ENCODE assay signal across 9 mouse cellular contexts in the genomic region with DNA sequence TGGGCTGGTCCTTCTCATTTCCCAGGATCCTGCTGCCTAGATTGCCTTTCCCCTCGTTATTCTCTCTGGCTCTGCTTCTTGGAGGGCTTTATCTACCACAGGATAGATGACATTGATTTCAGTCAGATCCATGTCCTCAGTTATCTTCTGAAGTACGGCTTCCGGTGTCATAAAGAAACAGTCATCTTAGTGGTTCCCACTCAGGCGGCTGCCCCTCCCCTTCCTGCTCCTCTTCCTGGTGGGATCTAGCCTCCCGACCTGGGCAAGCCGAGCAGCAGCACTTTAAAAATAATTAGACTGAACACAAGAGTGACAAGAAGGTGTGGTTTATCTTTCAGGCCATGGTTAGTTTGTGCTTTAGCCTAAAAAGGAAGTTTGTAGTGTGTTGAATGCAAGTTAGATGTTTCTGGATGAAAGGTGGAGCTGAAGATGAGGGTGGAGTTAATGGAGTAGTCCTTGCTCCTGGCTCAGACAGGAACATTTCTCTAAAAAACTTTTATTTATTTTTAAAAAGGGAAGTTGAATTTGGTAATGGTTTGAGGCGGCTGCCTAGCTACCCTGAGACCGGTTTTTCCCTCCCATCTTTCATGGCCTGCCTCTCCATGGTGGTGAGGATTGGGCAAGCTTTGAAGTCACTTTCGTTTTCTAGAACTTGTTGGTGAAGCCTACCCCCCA.
DNase-seq lines count a peak whose midpoint lies in the region; ATAC-seq and TF ChIP-seq lines count a peak whose summit lies in the region.
"Had no signal": no experiment of that assay in that cellular context is flagged by ENCODE, and none has a peak within 500 bp of the region (broad histone marks: within the 10 kb centered on the region; RNA-seq: fewer than 3 reads in every experiment).

No protein-coding gene starts in this region.

- TF ChIP-seq CTCF in gastrocnemius, adult 2 months (IDR thresholded peaks at IDR 0.05) = no peak
- TF ChIP-seq CTCF in bone marrow macrophage, adult 2 months (IDR thresholded peaks at IDR 0.05; ENCODE audit: low read depth, low read length) = no peak

- H3K27ac ChIP-seq in gastrocnemius, adult 2 months = peak overlapping the region; percentile 85
- H3K27ac ChIP-seq in bone marrow macrophage, adult 2 months (ENCODE audit: insufficient read depth, low read depth, low read length) = peak overlapping the region; percentile 70

- intact Hi-C loops in gastrocnemius, adult 2 months (cut with DNase I) = loop anchor here (5.0 kb wide), 1 partner anchor 95 kb away; the partner anchor contains the start of gene Itpr1
- intact Hi-C loops in gastrocnemius, postnatal 36 days (cut with DNase I) = loop anchor here (10.0 kb wide), 1 partner anchor 92 kb away; the partner anchor contains the start of gene Itpr1

- no peak for TF ChIP-seq POLR2A in bone marrow macrophage, adult 2 months (IDR thresholded peaks at IDR 0.05; ENCODE audit: borderline replicate concordance, low read depth, low read length)

- ATAC-seq in megakaryocyte-erythroid progenitor cell, adult 5-6 weeks (replicated peaks; ENCODE audit: low FRiP score, low TSS enrichment, poor library complexity, severe bottlenecking) = peak; percentile 87

- peak overlapping the region; percentile 73 for H3K4me3 ChIP-seq in gastrocnemius, adult 2 months
- peak overlapping the region; percentile 45 for H3K4me3 ChIP-seq in bone marrow macrophage, adult 2 months (ENCODE audit: insufficient read depth, low read length)
- H3K4me3 ChIP-seq: embryonic facial prominence, embryonic 15.5 days had no signal

- DNase-seq in gastrocnemius, adult 2 months = no peak
- no peak for DNase-seq in gastrocnemius, postnatal 25 days
- peak; percentile 24 to 49 for DNase-seq in kidney, postnatal 25 days
- no peak for DNase-seq in gastrocnemius, postnatal 36 days
- no peak for DNase-seq in gastrocnemius, postnatal 4 days (ENCODE audit: low spot score in 2 of 2)
- no peak for DNase-seq in right cerebral cortex, postnatal 10 days (ENCODE audit: low spot score in 2 of 2)

- H3K4me1 ChIP-seq in bone marrow macrophage, adult 2 months (ENCODE audit: control insufficient read depth, insufficient read depth, low read length) = peaks cover 21% of the 10 kb centered on the region

Comparison
In these comparisons a context has a peak if more than half of its experiments do, and no peak if none do; other contexts are left out.
1. DNase-seq: peak in kidney, postnatal 25 days (2 of 2); none in gastrocnemius, adult 2 months (single experiment), gastrocnemius, postnatal 25 days (single experiment), gastrocnemius, postnatal 36 days (0 of 2), gastrocnemius, postnatal 4 days (0 of 2) and right cerebral cortex, postnatal 10 days (0 of 2).